8 mouse cellular contexts compared by ENCODE assay signal in genomic region chr15:79547289-79547820, GRCm38 (mm10). TPM values are rescaled to one million over a fixed set of nuclear protein-coding genes. Genes with fewer than 3 reads are reported as not detected.
DNase-seq lines count a peak whose midpoint lies in the region; ATAC-seq and TF ChIP-seq lines count a peak whose summit lies in the region.

No protein-coding gene starts in this region.

- H3K36me3 ChIP-seq in heart, embryonic 13.5 days = peaks cover 24% of the 10 kb centered on the region
- H3K36me3 ChIP-seq in ES-Bruce4 (ENCODE audit: control insufficient read depth, insufficient read depth, low read length, poor library complexity, severe bottlenecking) = peaks cover 23% of the 10 kb centered on the region
- H3K36me3 ChIP-seq in forebrain, embryonic 11.5 days (ENCODE audit: control insufficient read depth, insufficient read depth, low read length) = peaks cover 11% of the 10 kb centered on the region
- H3K36me3 ChIP-seq in liver, embryonic 14.5 days (replicated peaks; ENCODE audit: control insufficient read depth, insufficient read depth, low read depth) = peaks cover 20% of the 10 kb centered on the region

- H3K9me3 ChIP-seq in heart, embryonic 13.5 days = no peaks in the 10 kb centered on the region
- no peaks in the 10 kb centered on the region for H3K9me3 ChIP-seq in ES-Bruce4 (replicated peaks; ENCODE audit: control insufficient read depth, insufficient read depth, low read length, poor library complexity, severe bottlenecking)
- no peaks in the 10 kb centered on the region for H3K9me3 ChIP-seq in forebrain, embryonic 11.5 days (ENCODE audit: control insufficient read depth, low read length)
- no peaks in the 10 kb centered on the region for H3K9me3 ChIP-seq in liver, embryonic 14.5 days (ENCODE audit: control insufficient read depth, low read length)

- no peak for TF ChIP-seq POLR2A in ES-Bruce4 (IDR thresholded peaks at IDR 0.05; ENCODE audit: insufficient read depth, low read length)

- peaks cover 26% of the 10 kb centered on the region for H3K4me1 ChIP-seq in heart, embryonic 13.5 days
- H3K4me1 ChIP-seq in ES-Bruce4 (ENCODE audit: control insufficient read depth, insufficient read depth, low read length) = no peaks in the 10 kb centered on the region
- H3K4me1 ChIP-seq in forebrain, embryonic 11.5 days (replicated peaks; ENCODE audit: control insufficient read depth, insufficient read depth, low read length) = peaks cover 9% of the 10 kb centered on the region
- peaks cover 6 to 14% of the 10 kb centered on the region in 2 experiments for H3K4me1 ChIP-seq in liver, embryonic 14.5 days (replicated peaks; ENCODE audit: control insufficient read depth in 2 of 2, insufficient read depth in 2 of 2, low read length in 1 of 2)

- WGBS in heart, embryonic 13.5 days = 75% methylated on average over 17 of the region's 17 CpGs
- 83% methylated on average over 17 of the region's 17 CpGs for WGBS in forebrain, embryonic 11.5 days
- 79% methylated on average over 17 of the region's 17 CpGs for WGBS in liver, embryonic 14.5 days (ENCODE audit: insufficient replicate concordance)

- intact Hi-C loops in heart, postnatal 10 days (cut with DNase I) = no loop called here
- intact Hi-C loops in gastrocnemius, postnatal 36 days (cut with DNase I) = no loop called here

- DNase-seq in heart, postnatal 10 days = no peak
- DNase-seq in forebrain, embryonic 11.5 days (ENCODE audit: low spot score) = no peak
- DNase-seq in liver, embryonic 14.5 days (ENCODE audit: low read depth in 3 of 3, low spot score in 3 of 3) = no peak
- no peak for DNase-seq in gastrocnemius, postnatal 36 days
- no peak for DNase-seq in cerebellum, postnatal 10 days
- no peak for DNase-seq in cerebellum, postnatal 4 days (ENCODE audit: low spot score in 2 of 2)

- peak overlapping the region; percentile 95 for H3K27ac ChIP-seq in heart, embryonic 13.5 days (replicated peaks)
- H3K27ac ChIP-seq in ES-Bruce4 (ENCODE audit: insufficient read depth, low read length) = peak overlapping the region; percentile 70
- H3K27ac ChIP-seq in forebrain, embryonic 11.5 days (ENCODE audit: low read depth, low read length) = peak overlapping the region; percentile 94
- H3K27ac ChIP-seq in liver, embryonic 14.5 days = peak overlapping the region; percentile 76

- peak overlapping the region; percentile 78 for H3K4me3 ChIP-seq in heart, embryonic 13.5 days
- H3K4me3 ChIP-seq in ES-Bruce4 (ENCODE audit: low read depth, low read length) = peak overlapping the region; percentile 73
- H3K4me3 ChIP-seq in forebrain, embryonic 11.5 days (ENCODE audit: low read depth, low read length) = peak overlapping the region; percentile 96
- peak overlapping the region; percentile 62 to 73 for H3K4me3 ChIP-seq in liver, embryonic 14.5 days (ENCODE audit: insufficient read depth in 1 of 2, low read depth in 2 of 2, low read length in 2 of 2)

- no peak for ATAC-seq in heart, embryonic 13.5 days (ENCODE audit: extremely low read depth, insufficient number of reproducible peaks, low FRiP score, low TSS enrichment)
- ATAC-seq in forebrain, embryonic 11.5 days (replicated peaks; ENCODE audit: low FRiP score) = no peak; the same call in 1 of the 2 replicates
- ATAC-seq in liver, embryonic 14.5 days (ENCODE audit: insufficient read depth) = no peak

- TF ChIP-seq CTCF in ES-Bruce4 (IDR thresholded peaks at IDR 0.05; ENCODE audit: low read depth, low read length) = no peak
- TF ChIP-seq CTCF in liver, embryonic 14.5 days (IDR thresholded peaks at IDR 0.05; ENCODE audit: low read depth) = no peak

- H3K9ac ChIP-seq in heart, embryonic 13.5 days = peak overlapping the region; percentile 78
- peak overlapping the region; percentile 81 for H3K9ac ChIP-seq in ES-Bruce4 (ENCODE audit: low read depth, poor library complexity, severe bottlenecking)
- peak overlapping the region; percentile 99 for H3K9ac ChIP-seq in forebrain, embryonic 11.5 days (ENCODE audit: low read length)
- peak overlapping the region; percentile 83 for H3K9ac ChIP-seq in liver, embryonic 14.5 days (replicated peaks)

- H3K27me3 ChIP-seq in heart, embryonic 13.5 days (replicated peaks) = peaks cover 22% of the 10 kb centered on the region
- H3K27me3 ChIP-seq in ES-Bruce4 (ENCODE audit: control insufficient read depth, insufficient read depth, low read length, poor library complexity, severe bottlenecking) = no peaks in the 10 kb centered on the region
- no peaks in the 10 kb centered on the region for H3K27me3 ChIP-seq in forebrain, embryonic 11.5 days (ENCODE audit: control insufficient read depth, insufficient read depth, low read length)
- no peaks in the 10 kb centered on the region for H3K27me3 ChIP-seq in liver, embryonic 14.5 days (ENCODE audit: control insufficient read depth, insufficient read depth, low read length)

- H3K4me2 ChIP-seq in heart, embryonic 13.5 days = peak overlapping the region; percentile 80
- peak overlapping the region; percentile 58 for H3K4me2 ChIP-seq in forebrain, embryonic 11.5 days (ENCODE audit: low read depth, low read length, severe bottlenecking)
- peak overlapping the region; percentile 87 for H3K4me2 ChIP-seq in liver, embryonic 14.5 days (ENCODE audit: low read depth)

- TF ChIP-seq EP300 in ES-Bruce4 (IDR thresholded peaks at IDR 0.05; ENCODE audit: insufficient read depth, low read depth, low read length) = no peak
- no peak for TF ChIP-seq EP300 in liver, embryonic 14.5 days (IDR thresholded peaks at IDR 0.05; ENCODE audit: low read depth)

RNA-seq across cellular contexts. Expression of gene Ddx17, which starts 0.8 kb away (rescaled TPM):
- 26.9 and 28.8 TPM in 2 replicates for polyA plus RNA-seq in heart, embryonic 13.5 days (2015; fragmentation: Nextera tagmentation; extraction: Ambion mirVana)
- total RNA-seq in heart, postnatal 10 days (2021) = 100 to 1,000 TPM; 186 to 188 TPM
- polyA plus RNA-seq in ES-Bruce4 (2011; ENCODE audit: insufficient read depth, insufficient read length, low read depth, missing spikeins) = 375 and 392 TPM in 2 replicates
- 109 TPM in 2 replicates for polyA plus RNA-seq in forebrain, embryonic 11.5 days (2014; fragmentation: Nextera tagmentation; extraction: Ambion mirVana)
- 71.4 and 104 TPM in 2 replicates for polyA plus RNA-seq in liver, embryonic 14.5 days (2012; rRNA removed)
- 13.9 and 19.0 TPM in 2 replicates for polyA plus RNA-seq in liver, embryonic 14.5 days (2014; fragmentation: Nextera tagmentation; extraction: Ambion mirVana)
- total RNA-seq in gastrocnemius, postnatal 36 days (2021) = 10 to 100 TPM; 54.3 to 67.2 TPM

RNA-seq across cellular contexts. Expression of gene Kdelr3, which starts 31.1 kb away (rescaled TPM):
- 69.8 and 72.1 TPM in 2 replicates for polyA plus RNA-seq in heart, embryonic 13.5 days (2015; fragmentation: Nextera tagmentation; extraction: Ambion mirVana)
- 10 to 100 TPM; 21.4 to 24.2 TPM for total RNA-seq in heart, postnatal 10 days (2021)
- 41.4 and 43.9 TPM in 2 replicates for polyA plus RNA-seq in ES-Bruce4 (2011; ENCODE audit: insufficient read depth, insufficient read length, low read depth, missing spikeins)
- 9.7 and 10.3 TPM in 2 replicates for polyA plus RNA-seq in forebrain, embryonic 11.5 days (2014; fragmentation: Nextera tagmentation; extraction: Ambion mirVana)
- polyA plus RNA-seq in liver, embryonic 14.5 days (2012; rRNA removed) = 2.3 and 2.6 TPM in 2 replicates
- 3.2 TPM in 2 replicates for polyA plus RNA-seq in liver, embryonic 14.5 days (2014; fragmentation: Nextera tagmentation; extraction: Ambion mirVana)
- total RNA-seq in gastrocnemius, postnatal 36 days (2021) = 1 to 10 TPM; 4.0 to 4.3 TPM

RNA-seq across cellular contexts. Expression of gene Kcnj4, which starts 42.3 kb away (rescaled TPM):
- polyA plus RNA-seq in heart, embryonic 13.5 days (2015; fragmentation: Nextera tagmentation; extraction: Ambion mirVana) = 0.19 and 0.21 TPM in 2 replicates
- under 1 TPM; 0.27 to 0.31 TPM for total RNA-seq in heart, postnatal 10 days (2021)
- polyA plus RNA-seq in ES-Bruce4 (2011; ENCODE audit: insufficient read depth, insufficient read length, low read depth, missing spikeins) = 4.5 TPM in 2 replicates
- not detected in 2 replicates for polyA plus RNA-seq in forebrain, embryonic 11.5 days (2014; fragmentation: Nextera tagmentation; extraction: Ambion mirVana)
- not detected in 2 replicates for polyA plus RNA-seq in liver, embryonic 14.5 days (2012; rRNA removed)
- not detected in 2 replicates for polyA plus RNA-seq in liver, embryonic 14.5 days (2014; fragmentation: Nextera tagmentation; extraction: Ambion mirVana)
- total RNA-seq in gastrocnemius, postnatal 36 days (2021) = not detected

RNA-seq across cellular contexts. Expression of gene Dmc1, which starts 57.6 kb away (rescaled TPM):
- polyA plus RNA-seq in heart, embryonic 13.5 days (2015; fragmentation: Nextera tagmentation; extraction: Ambion mirVana) = 1.2 and 1.9 TPM in 2 replicates
- total RNA-seq in heart, postnatal 10 days (2021) = 1 to 10 TPM in 1 of 2 experiments, under 1 TPM in 1; 0.69 to 1.2 TPM
- polyA plus RNA-seq in ES-Bruce4 (2011; ENCODE audit: insufficient read depth, insufficient read length, low read depth, missing spikeins) = 23.5 and 26.8 TPM in 2 replicates
- 1.5 and 1.6 TPM in 2 replicates for polyA plus RNA-seq in forebrain, embryonic 11.5 days (2014; fragmentation: Nextera tagmentation; extraction: Ambion mirVana)
- polyA plus RNA-seq in liver, embryonic 14.5 days (2012; rRNA removed) = 0.22 and 0.40 TPM in 2 replicates
- polyA plus RNA-seq in liver, embryonic 14.5 days (2014; fragmentation: Nextera tagmentation; extraction: Ambion mirVana) = 0.32 TPM in 2 replicates
- not detected for total RNA-seq in gastrocnemius, postnatal 36 days (2021)
